Mouse (Mus musculus) urinary bladder, postnatal 14 days (tissue): Measurements from ENCODE around the gene Ttc17.
"Not testable (repeated sequence)": the region's sequence is repeated elsewhere in the genome, so short reads cannot be mapped to it uniquely, and the experiment has no call there.

Source experiments
- DNase-seq: peaks from one replicate; pipeline ENCODE4 v3.0.0; 2021; ENCODE audit warnings: low spot score

Ttc17 gene

GRCm38 (mm10) chr2:94406083-94406957 is at the start of gene Ttc17:
Gene Ttc17, minus strand, starts transcription at chr2:94406689.
- DNase-seq = peak; percentile 90

- DNase-seq = no peak
Observed at GRCm38 (mm10) chr2:94449643-94450042, 43.2 kb upstream of the Ttc17 start.

- DNase-seq = no peak
Observed at GRCm38 (mm10) chr2:94436952-94437351, 30.5 kb upstream of the Ttc17 start.

GRCm38 (mm10) chr2:94435481-94435880 is 29.0 kb upstream of the Ttc17 start:
- DNase-seq = no peak

GRCm38 (mm10) chr2:94434833-94435232 is 28.3 kb upstream of the Ttc17 start:
- DNase-seq = no peak

GRCm38 (mm10) chr2:94432214-94432613 is 25.7 kb upstream of the Ttc17 start:
- DNase-seq = no peak

GRCm38 (mm10) chr2:94428456-94428855 is 22.0 kb upstream of the Ttc17 start:
- no peak for DNase-seq

- DNase-seq = no peak
Observed at GRCm38 (mm10) chr2:94407441-94407840, 952 bp upstream of the Ttc17 start.

- DNase-seq = no peak
Observed at GRCm38 (mm10) chr2:94407021-94407420, 532 bp upstream of the Ttc17 start.

GRCm38 (mm10) chr2:94405397-94406082 is 949 bp downstream of the Ttc17 start:
- no peak for DNase-seq

GRCm38 (mm10) chr2:94404512-94405240 is 1.8 kb downstream of the Ttc17 start:
- DNase-seq = no peak

GRCm38 (mm10) chr2:94402561-94402960 is 3.9 kb downstream of the Ttc17 start:
- DNase-seq = no peak

- no peak for DNase-seq
Observed at GRCm38 (mm10) chr2:94402096-94402495, 4.4 kb downstream of the Ttc17 start.

GRCm38 (mm10) chr2:94401006-94401405 is 5.5 kb downstream of the Ttc17 start:
- DNase-seq = no peak

GRCm38 (mm10) chr2:94398138-94398970 is 8.1 kb downstream of the Ttc17 start:
- DNase-seq = no peak

- DNase-seq = no peak
Observed at GRCm38 (mm10) chr2:94397453-94397852, 9.0 kb downstream of the Ttc17 start.

- DNase-seq = no peak
Observed at GRCm38 (mm10) chr2:94396325-94396724, 10.2 kb downstream of the Ttc17 start.

GRCm38 (mm10) chr2:94391127-94391526 is 15.4 kb downstream of the Ttc17 start:
- not testable (repeated sequence) for DNase-seq

GRCm38 (mm10) chr2:94389000-94389399 is 17.5 kb downstream of the Ttc17 start:
- no peak for DNase-seq

- DNase-seq = no peak
Observed at GRCm38 (mm10) chr2:94387846-94388245, 18.6 kb downstream of the Ttc17 start.

GRCm38 (mm10) chr2:94384483-94384882 is 22.0 kb downstream of the Ttc17 start:
- DNase-seq = not testable (repeated sequence)
